8 mouse cellular contexts compared by ENCODE assay signal in the genomic region with DNA sequence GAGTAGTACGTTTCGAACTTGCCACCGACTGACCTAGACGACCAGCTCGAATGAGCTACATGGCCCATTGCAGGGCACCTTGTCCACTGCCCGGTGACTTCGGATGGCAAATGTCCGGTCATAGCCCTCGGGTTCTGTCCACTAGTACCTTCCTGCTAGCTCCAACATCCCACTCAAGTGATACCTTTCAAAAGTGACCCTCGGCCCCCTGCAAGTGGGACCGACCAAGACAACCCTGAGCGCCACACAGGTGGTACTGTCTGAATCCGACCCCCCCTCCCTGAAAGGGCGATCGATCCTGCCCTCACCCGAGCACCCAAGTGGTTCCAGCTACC. TPM values are rescaled to one million over a fixed set of nuclear protein-coding genes. Genes with fewer than 3 reads are reported as not detected.
DNase-seq lines count a peak whose midpoint lies in the region; ATAC-seq and TF ChIP-seq lines count a peak whose summit lies in the region.

No protein-coding gene starts in this region.

- H3K36me3 ChIP-seq in lung, embryonic 14.5 days (ENCODE audit: insufficient read depth), result peaks cover 14% of the 10 kb centered on the region
- peaks cover 10% of the 10 kb centered on the region for H3K36me3 ChIP-seq in embryonic facial prominence, embryonic 15.5 days
- H3K36me3 ChIP-seq in limb, embryonic 12.5 days, result peaks cover 33% of the 10 kb centered on the region
- peaks cover 6% of the 10 kb centered on the region for H3K36me3 ChIP-seq in neural tube, embryonic 14.5 days (ENCODE audit: control insufficient read depth, insufficient read depth, low read length)

- no peak for TF ChIP-seq CTCF in lung, embryonic 14.5 days (IDR thresholded peaks at IDR 0.05; ENCODE audit: low read depth)

- peaks cover 11% of the 10 kb centered on the region for H3K4me1 ChIP-seq in lung, embryonic 14.5 days (ENCODE audit: insufficient read depth)
- H3K4me1 ChIP-seq in embryonic facial prominence, embryonic 15.5 days, result peaks cover 38% of the 10 kb centered on the region
- H3K4me1 ChIP-seq in limb, embryonic 12.5 days (replicated peaks), result peaks cover 27% of the 10 kb centered on the region
- H3K4me1 ChIP-seq in neural tube, embryonic 14.5 days (ENCODE audit: control insufficient read depth, insufficient read depth, low read length), result peaks cover 21% of the 10 kb centered on the region

- peak; percentile 9 for ATAC-seq in lung, embryonic 14.5 days (ENCODE audit: insufficient read depth)
- peak; percentile 0; the same call in 1 of the 2 replicates for ATAC-seq in embryonic facial prominence, embryonic 15.5 days (ENCODE audit: insufficient number of reproducible peaks, low FRiP score, low TSS enrichment, low read depth)
- ATAC-seq in limb, embryonic 12.5 days (ENCODE audit: insufficient number of reproducible peaks, insufficient read depth, low FRiP score, low TSS enrichment, low read depth), result peak; percentile 9
- no peak; the same call in 1 of the 2 replicates for ATAC-seq in neural tube, embryonic 14.5 days (ENCODE audit: low read depth)

- H3K4me2 ChIP-seq in lung, embryonic 14.5 days, result peak overlapping the region; percentile 71
- peak overlapping the region; percentile 94 for H3K4me2 ChIP-seq in embryonic facial prominence, embryonic 15.5 days (replicated peaks)
- H3K4me2 ChIP-seq in limb, embryonic 12.5 days, result peak overlapping the region; percentile 92
- H3K4me2 ChIP-seq in neural tube, embryonic 14.5 days (ENCODE audit: low read depth, low read length), result peak overlapping the region; percentile 70

- H3K27ac ChIP-seq in lung, embryonic 14.5 days (ENCODE audit: low read depth), result peak overlapping the region; percentile 69
- peak overlapping the region; percentile 75 for H3K27ac ChIP-seq in embryonic facial prominence, embryonic 15.5 days (replicated peaks)
- H3K27ac ChIP-seq in limb, embryonic 12.5 days, result peak overlapping the region; percentile 82
- peak overlapping the region; percentile 7 for H3K27ac ChIP-seq in neural tube, embryonic 14.5 days (ENCODE audit: low read depth, low read length)

- peak overlapping the region; percentile 61 for H3K9ac ChIP-seq in lung, embryonic 14.5 days
- H3K9ac ChIP-seq in embryonic facial prominence, embryonic 15.5 days, result peak overlapping the region; percentile 67
- H3K9ac ChIP-seq in limb, embryonic 12.5 days (replicated peaks), result peak overlapping the region; percentile 71
- peak overlapping the region; percentile 57 for H3K9ac ChIP-seq in neural tube, embryonic 14.5 days (replicated peaks; ENCODE audit: low read depth, low read length)

- H3K9me3 ChIP-seq in lung, embryonic 14.5 days (ENCODE audit: low read depth, low read length), result no peaks in the 10 kb centered on the region
- no peaks in the 10 kb centered on the region for H3K9me3 ChIP-seq in embryonic facial prominence, embryonic 15.5 days (replicated peaks)
- H3K9me3 ChIP-seq in limb, embryonic 12.5 days, result no peaks in the 10 kb centered on the region
- H3K9me3 ChIP-seq in neural tube, embryonic 14.5 days (ENCODE audit: control insufficient read depth, low read length), result no peaks in the 10 kb centered on the region

- no peak for DNase-seq in lung, embryonic 14.5 days
- DNase-seq in lung, adult 18-20 months, result no peak
- no peak for DNase-seq in adrenal gland, adult (ENCODE audit: inconsistent age in 2 of 2, low spot score in 1 of 2)
- no peak for DNase-seq in thymus, postnatal 0 days (ENCODE audit: low spot score)
- DNase-seq in kidney, adult 9 months, result no peak

- H3K27me3 ChIP-seq in lung, embryonic 14.5 days (ENCODE audit: insufficient read depth, low read length), result no peaks in the 10 kb centered on the region
- no peaks in the 10 kb centered on the region for H3K27me3 ChIP-seq in embryonic facial prominence, embryonic 15.5 days
- no peaks in the 10 kb centered on the region for H3K27me3 ChIP-seq in limb, embryonic 12.5 days
- H3K27me3 ChIP-seq in neural tube, embryonic 14.5 days (ENCODE audit: control insufficient read depth, insufficient read depth, low read length), result no peaks in the 10 kb centered on the region

- peak overlapping the region; percentile 65 for H3K4me3 ChIP-seq in lung, embryonic 14.5 days (ENCODE audit: low read depth, low read length)
- peak overlapping the region; percentile 82 for H3K4me3 ChIP-seq in embryonic facial prominence, embryonic 15.5 days (replicated peaks)
- H3K4me3 ChIP-seq in limb, embryonic 12.5 days (replicated peaks), result peak overlapping the region; percentile 71
- peak overlapping the region; percentile 68 for H3K4me3 ChIP-seq in neural tube, embryonic 14.5 days (ENCODE audit: low read depth, low read length)

- 0% methylated on average over 16 of the region's 16 CpGs for WGBS in lung, embryonic 14.5 days
- WGBS in embryonic facial prominence, embryonic 15.5 days, result under 1% methylated on average over 16 of the region's 16 CpGs
- WGBS in limb, embryonic 12.5 days, result under 1% methylated on average over 16 of the region's 16 CpGs
- WGBS in neural tube, embryonic 14.5 days, result 0% methylated on average over 16 of the region's 16 CpGs

RNA-seq across cellular contexts. Expression of a gene that starts 1.0 kb away (rescaled TPM):
- 5.2 and 6.7 TPM in 2 replicates for polyA plus RNA-seq in lung, embryonic 14.5 days (2014; fragmentation: Nextera tagmentation; extraction: Ambion mirVana)
- polyA plus RNA-seq in embryonic facial prominence, embryonic 15.5 days (2015; fragmentation: Nextera tagmentation; extraction: Ambion mirVana), result 13.2 and 14.7 TPM in 2 replicates
- polyA plus RNA-seq in limb, embryonic 12.5 days (2016; fragmentation: Nextera tagmentation; extraction: Ambion mirVana), result 12.2 and 13.6 TPM in 2 replicates
- 14.9 and 15.3 TPM in 2 replicates for polyA plus RNA-seq in neural tube, embryonic 14.5 days (2014; fragmentation: Nextera tagmentation; extraction: Ambion mirVana)
- polyA plus RNA-seq in thymus, postnatal 0 days (2015; fragmentation: Nextera tagmentation; extraction: Ambion mirVana), result 28.4 and 32.8 TPM in 2 replicates

RNA-seq across cellular contexts. Expression of a gene that starts 1.8 kb away (rescaled TPM):
- 3.5 and 3.8 TPM in 2 replicates for polyA plus RNA-seq in lung, embryonic 14.5 days (2014; fragmentation: Nextera tagmentation; extraction: Ambion mirVana)
- 3.3 TPM in 2 replicates for polyA plus RNA-seq in embryonic facial prominence, embryonic 15.5 days (2015; fragmentation: Nextera tagmentation; extraction: Ambion mirVana)
- 3.1 and 3.4 TPM in 2 replicates for polyA plus RNA-seq in limb, embryonic 12.5 days (2016; fragmentation: Nextera tagmentation; extraction: Ambion mirVana)
- polyA plus RNA-seq in neural tube, embryonic 14.5 days (2014; fragmentation: Nextera tagmentation; extraction: Ambion mirVana), result 1.7 and 2.8 TPM in 2 replicates
- 2.7 and 3.1 TPM in 2 replicates for polyA plus RNA-seq in thymus, postnatal 0 days (2015; fragmentation: Nextera tagmentation; extraction: Ambion mirVana)

RNA-seq across cellular contexts. Expression of a gene that starts 18.3 kb away (rescaled TPM):
- 14.6 and 14.9 TPM in 2 replicates for polyA plus RNA-seq in lung, embryonic 14.5 days (2014; fragmentation: Nextera tagmentation; extraction: Ambion mirVana)
- 11.5 and 13.0 TPM in 2 replicates for polyA plus RNA-seq in embryonic facial prominence, embryonic 15.5 days (2015; fragmentation: Nextera tagmentation; extraction: Ambion mirVana)
- polyA plus RNA-seq in limb, embryonic 12.5 days (2016; fragmentation: Nextera tagmentation; extraction: Ambion mirVana), result 16.9 and 19.4 TPM in 2 replicates
- 21.5 and 25.1 TPM in 2 replicates for polyA plus RNA-seq in neural tube, embryonic 14.5 days (2014; fragmentation: Nextera tagmentation; extraction: Ambion mirVana)
- 16.7 and 17.5 TPM in 2 replicates for polyA plus RNA-seq in thymus, postnatal 0 days (2015; fragmentation: Nextera tagmentation; extraction: Ambion mirVana)

RNA-seq across cellular contexts. Expression of a gene that starts 31.2 kb away (rescaled TPM):
- polyA plus RNA-seq in lung, embryonic 14.5 days (2014; fragmentation: Nextera tagmentation; extraction: Ambion mirVana), result 24.5 and 26.6 TPM in 2 replicates
- polyA plus RNA-seq in embryonic facial prominence, embryonic 15.5 days (2015; fragmentation: Nextera tagmentation; extraction: Ambion mirVana), result 21.0 and 22.1 TPM in 2 replicates
- polyA plus RNA-seq in limb, embryonic 12.5 days (2016; fragmentation: Nextera tagmentation; extraction: Ambion mirVana), result 22.3 and 24.3 TPM in 2 replicates
- 4.5 and 4.8 TPM in 2 replicates for polyA plus RNA-seq in neural tube, embryonic 14.5 days (2014; fragmentation: Nextera tagmentation; extraction: Ambion mirVana)
- polyA plus RNA-seq in thymus, postnatal 0 days (2015; fragmentation: Nextera tagmentation; extraction: Ambion mirVana), result 4.5 and 6.4 TPM in 2 replicates

RNA-seq across cellular contexts. Expression of a gene that starts 39.9 kb away (rescaled TPM):
- polyA plus RNA-seq in lung, embryonic 14.5 days (2014; fragmentation: Nextera tagmentation; extraction: Ambion mirVana), result 0.28 and 0.42 TPM in 2 replicates
- 1.1 and 2.0 TPM in 2 replicates for polyA plus RNA-seq in embryonic facial prominence, embryonic 15.5 days (2015; fragmentation: Nextera tagmentation; extraction: Ambion mirVana)
- 2.7 and 2.9 TPM in 2 replicates for polyA plus RNA-seq in limb, embryonic 12.5 days (2016; fragmentation: Nextera tagmentation; extraction: Ambion mirVana)
- 27.5 and 33.6 TPM in 2 replicates for polyA plus RNA-seq in neural tube, embryonic 14.5 days (2014; fragmentation: Nextera tagmentation; extraction: Ambion mirVana)
- 1.5 and 1.9 TPM in 2 replicates for polyA plus RNA-seq in thymus, postnatal 0 days (2015; fragmentation: Nextera tagmentation; extraction: Ambion mirVana)

Comparison
In these comparisons a context has a peak if more than half of its experiments do, and no peak if none do; other contexts are left out.
1. H3K27ac ChIP-seq: peak in every context shown above with its lines; median percentile 82 in limb, embryonic 12.5 days; 75 in embryonic facial prominence, embryonic 15.5 days; 69 in lung, embryonic 14.5 days; 7 in neural tube, embryonic 14.5 days.